Mouse (Mus musculus) forebrain, postnatal 0 days (tissue): ENCODE data around the gene Serpina3n. TPM values are rescaled to one million over a fixed set of nuclear protein-coding genes. Genes with fewer than 3 reads are reported as not detected.
"Not testable (repeated sequence)": the region's sequence is repeated elsewhere in the genome, so short reads cannot be mapped to it uniquely, and the experiment has no call there.

Source experiments
- ATAC-seq: fragments of 200-750 bp; cut with Nextera tagmentation; 2 replicates; pipeline ENCODE4 v1.8.0; 2017; ENCODE audit warnings: mild to moderate bottlenecking, moderate library complexity
- DNase-seq: peaks from one replicate; pipeline ENCODE4 v3.0.0-alpha.2; 2015
- H3K27ac ChIP-seq: fragments of 300-500 bp; sonication (generic); 2 replicates; pipeline ENCODE4 v1.5.1; 2014; ENCODE audit warnings: low read depth, mild to moderate bottlenecking, antibody characterized with exemption, low read length, moderate library complexity, mixed read lengths
- H3K27me3 ChIP-seq: fragments of 300-500 bp; sonication (generic); 2 replicates; pipeline ENCODE4 v1.6.1; 2014; ENCODE audit warnings: mild to moderate bottlenecking, low read length, mixed read lengths; ENCODE audit not compliant: insufficient read depth
- H3K36me3 ChIP-seq: fragments of 300-500 bp; sonication (generic); 2 replicates; pipeline ENCODE4 v1.6.1; 2014; ENCODE audit warnings: mild to moderate bottlenecking, moderate library complexity; ENCODE audit not compliant: insufficient read depth
- H3K4me1 ChIP-seq: fragments of 300-500 bp; sonication (generic); 2 replicates; pipeline ENCODE4 v1.6.1; 2014; ENCODE audit warnings: antibody characterized with exemption; ENCODE audit not compliant: insufficient read depth
- H3K4me2 ChIP-seq: fragments of 300-500 bp; sonication (generic); 2 replicates; pipeline ENCODE4 v1.6.1; 2014; ENCODE audit warnings: low read depth, mild to moderate bottlenecking, moderate library complexity
- H3K4me3 ChIP-seq: fragments of 300-500 bp; sonication (generic); 2 replicates; pipeline ENCODE4 v1.5.1; 2014; ENCODE audit warnings: low read depth, low read length, mixed read lengths
- H3K9ac ChIP-seq: fragments of 300-500 bp; sonication (generic); 2 replicates; pipeline ENCODE4 v1.6.1; 2014; ENCODE audit warnings: mild to moderate bottlenecking
- H3K9me3 ChIP-seq: fragments of 300-500 bp; sonication (generic); 2 replicates; pipeline ENCODE4 v1.6.1; 2016; ENCODE audit warnings: low read length
- CTCF ChIP-seq: sonication (generic); IDR thresholded peaks from 2 replicates; pipeline ENCODE4 v1.5.1; 2016; ENCODE audit warnings: antibody characterized with exemption, control low read depth, low read depth
- WGBS: fragments of 180-500 bp; shearing (Covaris S2); extraction: QIAGEN DNeasy Blood & Tissue Kit; methylation state at CpG from one replicate; pipeline ENCODE4 v1.1.7; 2014; 5-methylcytosine and 5-hydroxymethylcytosine counted together
- polyA plus RNA-seq: library from polyadenylated mRNA; unstranded; fragments of >200 nt; fragmentation: Nextera tagmentation; extraction: Ambion mirVana; gene quantifications from 2 replicates; pipeline ENCODE4 v1.2.1, GENCODE M21; 2015
- total RNA-seq: library from RNA; depleted of rRNA; stranded (reverse); fragments of >200 nt; gene quantifications from 2 replicates; pipeline ENCODE4 v1.2.3, GENCODE M21; 2014

Serpina3n gene
- total and polyA plus RNA-seq, 2 experiments from 2014 or later: 3.3 to 4.2 TPM

- no peak overlapping the region for H3K27ac ChIP-seq
- TF ChIP-seq CTCF: peak; percentile 99
- no peak overlapping the region for H3K9ac ChIP-seq
- H3K4me2 ChIP-seq: no peak overlapping the region
- H3K36me3 ChIP-seq: no peaks in the 10 kb centered on the region
- no peaks in the 10 kb centered on the region for H3K4me1 ChIP-seq
- no peak overlapping the region for H3K4me3 ChIP-seq
- 11% methylated on average over 22 of the region's 22 CpGs for WGBS
- DNase-seq (peak; percentile 93), ATAC-seq (peak; percentile 76)
- H3K9me3 ChIP-seq: no peaks in the 10 kb centered on the region
- peaks cover 5% of the 10 kb centered on the region; the same call in 1 of the 2 replicates for H3K27me3 ChIP-seq
Observed at GRCm38 (mm10) chr12:104440087-104440760, 33.7 kb downstream of the Serpina3n start.

- Histone ChIP-seq H3K4me3 (no peak overlapping the region), H3K9me3 (no peaks in the 10 kb centered on the region), H3K27ac (no peak overlapping the region), H3K9ac (no peak overlapping the region), H3K36me3 (no peaks in the 10 kb centered on the region), H3K27me3 (peaks cover 5% of the 10 kb centered on the region; the same call in 1 of the 2 replicates), H3K4me2 (no peak overlapping the region), H3K4me1 (no peaks in the 10 kb centered on the region)
- TF ChIP-seq CTCF: no peak
- 81% methylated on average over 11 of the region's 11 CpGs for WGBS
- DNase-seq: no peak
- ATAC-seq: no peak
Observed at GRCm38 (mm10) chr12:104443716-104444115, 37.2 kb downstream of the Serpina3n start.

GRCm38 (mm10) chr12:104447056-104447455 lies 40.5 kb downstream of the Serpina3n start:
- H3K9me3 ChIP-seq, H3K9ac ChIP-seq, H3K27ac ChIP-seq, H3K4me1 ChIP-seq, ATAC-seq, DNase-seq, H3K4me2 ChIP-seq, H3K36me3 ChIP-seq, H3K27me3 ChIP-seq, H3K4me3 ChIP-seq: not testable (repeated sequence)
- WGBS: 90% methylated on average over 25 of the region's 25 CpGs

GRCm38 (mm10) chr12:104448099-104448498 lies 41.6 kb downstream of the Serpina3n start:
- peak; percentile 32 for DNase-seq
- no peaks in the 10 kb centered on the region for H3K27me3 ChIP-seq
- no peaks in the 10 kb centered on the region for H3K4me1 ChIP-seq
- no peak overlapping the region for H3K27ac ChIP-seq
- ATAC-seq: no peak
- no peaks in the 10 kb centered on the region for H3K36me3 ChIP-seq
- no peak overlapping the region for H3K4me2 ChIP-seq
- TF ChIP-seq CTCF: peak; percentile 61
- H3K9me3 ChIP-seq: no peaks in the 10 kb centered on the region
- no peak overlapping the region for H3K4me3 ChIP-seq
- no peak overlapping the region for H3K9ac ChIP-seq
- WGBS: 36% methylated on average over 13 of the region's 13 CpGs

GRCm38 (mm10) chr12:104450257-104450656 lies 43.7 kb downstream of the Serpina3n start:
- Histone ChIP-seq H3K27ac (no peak overlapping the region), H3K4me2 (no peak overlapping the region), H3K27me3 (no peaks in the 10 kb centered on the region), H3K4me3 (no peak overlapping the region), H3K9me3 (no peaks in the 10 kb centered on the region), H3K9ac (no peak overlapping the region), H3K36me3 (no peaks in the 10 kb centered on the region), H3K4me1 (no peaks in the 10 kb centered on the region)
- no peak for TF ChIP-seq CTCF
- 65% methylated on average over 10 of the region's 10 CpGs for WGBS
- no peak for ATAC-seq
- DNase-seq: no peak

- no peaks in the 10 kb centered on the region for H3K27me3 ChIP-seq
- H3K4me2 ChIP-seq: no peak overlapping the region
- 52% methylated on average over 1 of the region's 1 CpGs for WGBS
- no peaks in the 10 kb centered on the region for H3K4me1 ChIP-seq
- no peaks in the 10 kb centered on the region for H3K36me3 ChIP-seq
- no peak for ATAC-seq
- no peaks in the 10 kb centered on the region for H3K9me3 ChIP-seq
- no peak overlapping the region for H3K27ac ChIP-seq
- no peak overlapping the region for H3K4me3 ChIP-seq
- no peak overlapping the region for H3K9ac ChIP-seq
- no peak for DNase-seq
- no peak for TF ChIP-seq CTCF
Observed at GRCm38 (mm10) chr12:104453002-104453401, 46.5 kb downstream of the Serpina3n start.

GRCm38 (mm10) chr12:104459377-104459776 lies 52.8 kb downstream of the Serpina3n start:
- no peak for ATAC-seq
- TF ChIP-seq CTCF: no peak
- DNase-seq: no peak
- Histone ChIP-seq H3K4me3 (no peak overlapping the region), H3K4me1 (no peaks in the 10 kb centered on the region), H3K4me2 (no peak overlapping the region), H3K27me3 (no peaks in the 10 kb centered on the region; the same call in 1 of the 2 replicates), H3K36me3 (no peaks in the 10 kb centered on the region), H3K9ac (no peak overlapping the region), H3K9me3 (no peaks in the 10 kb centered on the region), H3K27ac (no peak overlapping the region)
- WGBS: 61% methylated on average over 6 of the region's 6 CpGs
